Mouse (Mus musculus) effector memory CD4-positive, alpha-beta T cell, adult 5 months (primary cell): ENCODE data around the gene Aspdh. TPM values are rescaled to one million over a fixed set of nuclear protein-coding genes. Genes with fewer than 3 reads are reported as not detected.

Experiments used
- polyA plus RNA-seq: library from polyadenylated mRNA; unstranded; fragments of 100-300 nt; shearing (Covaris generic); gene quantifications from one replicate; pipeline ENCODE4 v1.2.1, GENCODE M21; 2017

Gene Aspdh
- polyA plus RNA-seq = not detected

GRCm38 (mm10) chr7:44465111-44465510, at the start of gene Aspdh:
Aspdh (plus strand) TSS chr7:44465391.

GRCm38 (mm10) chr7:44428968-44429521, 36.1 kb upstream of the Aspdh start, which contains the start of gene Lrrc4b:
Lrrc4b (plus strand) TSS chr7:44429018.

GRCm38 (mm10) chr7:44467811-44468411, 2.7 kb downstream of the Aspdh start, which contains the start of gene Josd2:
Josd2 (plus strand) TSS chr7:44467980.

GRCm38 (mm10) chr7:44495992-44496770, 31.0 kb downstream of the Aspdh start, which contains the start of the genes Emc10 and Fam71e1:
Emc10 (minus strand) TSS chr7:44496529.
Fam71e1 (plus strand) TSS chr7:44496581.

Other genes starting within 250 kb of the Aspdh start
- gene Klk1b5, start 249.4 kb upstream of the Aspdh start, polyA plus RNA-seq = not detected
- not detected for gene Klk1, start 240.0 kb upstream of the Aspdh start, polyA plus RNA-seq
- not detected for gene Gm36864, start 229.2 kb upstream of the Aspdh start, polyA plus RNA-seq
- gene 1700028J19Rik, start 218.7 kb upstream of the Aspdh start, polyA plus RNA-seq = 0.85 TPM
- 192 TPM for gene 2410002F23Rik, start 218.7 kb upstream of the Aspdh start, polyA plus RNA-seq
- not detected for gene Acp4, start 208.0 kb upstream of the Aspdh start, polyA plus RNA-seq
- gene Gm15517, start 203.9 kb upstream of the Aspdh start, polyA plus RNA-seq = not detected
- gene Clec11a, start 158.5 kb upstream of the Aspdh start, polyA plus RNA-seq = 0.12 TPM
- gene Shank1, start 155.1 kb upstream of the Aspdh start, polyA plus RNA-seq = 0.47 TPM
- gene Syt3, start 81.3 kb upstream of the Aspdh start, polyA plus RNA-seq = 0.77 TPM
- gene 1700008O03Rik, start 79.6 kb upstream of the Aspdh start, polyA plus RNA-seq = not detected
- not detected for gene Lrrc4b, start 36.4 kb upstream of the Aspdh start, polyA plus RNA-seq
- 71.6 TPM for gene Josd2, start 2.6 kb downstream of the Aspdh start, polyA plus RNA-seq
- 178 TPM for gene Emc10, start 31.1 kb downstream of the Aspdh start, polyA plus RNA-seq
- gene Fam71e1, start 31.2 kb downstream of the Aspdh start, polyA plus RNA-seq = 1.00 TPM
- gene Mybpc2, start 59.3 kb downstream of the Aspdh start, polyA plus RNA-seq = not detected
- gene Spib, start 66.7 kb downstream of the Aspdh start, polyA plus RNA-seq = 0.17 TPM
- gene Pold1, start 83.5 kb downstream of the Aspdh start, polyA plus RNA-seq = 42.7 TPM
- 201 TPM for gene Nr1h2, start 88.6 kb downstream of the Aspdh start, polyA plus RNA-seq
- gene Napsa, start 107.0 kb downstream of the Aspdh start, polyA plus RNA-seq = 0.76 TPM
- gene Kcnc3, start 125.3 kb downstream of the Aspdh start, polyA plus RNA-seq = 0.36 TPM
- gene Myh14, start 205.5 kb downstream of the Aspdh start, polyA plus RNA-seq = not detected
- not detected for gene Izumo2, start 243.4 kb downstream of the Aspdh start, polyA plus RNA-seq